Comparison of ENCODE assay signal across 8 mouse cellular contexts in genomic region chrX:98890072-98890405, GRCm38 (mm10). TPM values are rescaled to one million over a fixed set of nuclear protein-coding genes. Genes with fewer than 3 reads are reported as not detected.
DNase-seq lines count a peak whose midpoint lies in the region; ATAC-seq lines count a peak whose summit lies in the region.

No protein-coding gene starts in this region.

- 26% methylated on average over 14 of the region's 14 CpGs for WGBS in kidney, embryonic 14.5 days
- 12% methylated on average over 14 of the region's 14 CpGs for WGBS in hindbrain, embryonic 13.5 days
- WGBS in midbrain, embryonic 11.5 days: 13% methylated on average over 14 of the region's 14 CpGs

- no peak for ATAC-seq in kidney, embryonic 14.5 days (ENCODE audit: low FRiP score, low TSS enrichment)
- ATAC-seq in hindbrain, embryonic 13.5 days (ENCODE audit: low FRiP score): peak; percentile 49; the same call in 1 of the 2 replicates
- ATAC-seq in midbrain, embryonic 11.5 days (ENCODE audit: low FRiP score): no peak
- ATAC-seq in frontal cortex, adult (ENCODE audit: low TSS enrichment): no peak

- 0 out of 2 replicates have a peak, but pooled peaks cover 2% of the 10 kb centered on the region for H3K27me3 ChIP-seq in kidney, embryonic 14.5 days (ENCODE audit: control insufficient read depth, insufficient read depth, low read length)
- 0 out of 2 replicates have a peak, but pooled peaks cover 5% of the 10 kb centered on the region for H3K27me3 ChIP-seq in hindbrain, embryonic 13.5 days
- H3K27me3 ChIP-seq in midbrain, embryonic 11.5 days (ENCODE audit: control insufficient read depth, insufficient read depth, low read length): peaks cover 6% of the 10 kb centered on the region; the same call in 1 of the 2 replicates

- no peaks in the 10 kb centered on the region for H3K9me3 ChIP-seq in kidney, embryonic 14.5 days (ENCODE audit: control insufficient read depth, low read length)
- no peaks in the 10 kb centered on the region for H3K9me3 ChIP-seq in hindbrain, embryonic 13.5 days
- H3K9me3 ChIP-seq in midbrain, embryonic 11.5 days (ENCODE audit: control insufficient read depth, low read length): no peaks in the 10 kb centered on the region

- no peaks in the 10 kb centered on the region for H3K4me1 ChIP-seq in kidney, embryonic 14.5 days (ENCODE audit: control insufficient read depth, insufficient read depth, low read length)
- H3K4me1 ChIP-seq in brown adipose tissue, adult 24 weeks (ENCODE audit: control insufficient read depth, insufficient read depth, insufficient read length, low read length): peaks cover 7% of the 10 kb centered on the region; the same call in 1 of the 2 replicates
- H3K4me1 ChIP-seq in hindbrain, embryonic 13.5 days (replicated peaks): peaks cover 18% of the 10 kb centered on the region
- H3K4me1 ChIP-seq in midbrain, embryonic 11.5 days (ENCODE audit: control insufficient read depth, insufficient read depth, low read length): no peaks in the 10 kb centered on the region

- DNase-seq in kidney, adult 11 months: no peak
- DNase-seq in midbrain, embryonic 11.5 days (ENCODE audit: low spot score, missing footprints): no peak
- DNase-seq in urinary bladder, postnatal 10 days (ENCODE audit: low spot score): no peak
- DNase-seq in layer of hippocampus, adult 9-11 months: no peak

- H3K4me2 ChIP-seq in kidney, embryonic 14.5 days (replicated peaks; ENCODE audit: low read depth, low read length): peak overlapping the region; percentile 55
- peak overlapping the region; percentile 59 for H3K4me2 ChIP-seq in hindbrain, embryonic 13.5 days
- H3K4me2 ChIP-seq in midbrain, embryonic 11.5 days: peak overlapping the region; percentile 48

- peak overlapping the region; percentile 56 for H3K9ac ChIP-seq in kidney, embryonic 14.5 days (ENCODE audit: low read depth, low read length)
- peak overlapping the region; percentile 75 for H3K9ac ChIP-seq in hindbrain, embryonic 13.5 days
- H3K9ac ChIP-seq in midbrain, embryonic 11.5 days (ENCODE audit: low read length): peak overlapping the region; percentile 70

- H3K4me3 ChIP-seq in kidney, embryonic 14.5 days (ENCODE audit: low read length): peak overlapping the region; percentile 51
- peak overlapping the region; percentile 92 for H3K4me3 ChIP-seq in brown adipose tissue, adult 24 weeks (ENCODE audit: insufficient read depth, low read depth, low read length)
- peak overlapping the region; percentile 55 for H3K4me3 ChIP-seq in hindbrain, embryonic 13.5 days
- peak overlapping the region; percentile 48 for H3K4me3 ChIP-seq in midbrain, embryonic 11.5 days (ENCODE audit: low read depth, low read length)

- no peak overlapping the region for H3K27ac ChIP-seq in kidney, embryonic 14.5 days (ENCODE audit: low read depth, low read length)
- peak overlapping the region; percentile 92 for H3K27ac ChIP-seq in brown adipose tissue, adult 24 weeks (replicated peaks; ENCODE audit: low read depth, low read length)
- H3K27ac ChIP-seq in hindbrain, embryonic 13.5 days: peak overlapping the region; percentile 90
- H3K27ac ChIP-seq in midbrain, embryonic 11.5 days (ENCODE audit: low read depth, low read length): peak overlapping the region; percentile 68

- H3K36me3 ChIP-seq in kidney, embryonic 14.5 days (ENCODE audit: control insufficient read depth, insufficient read depth, low read length): no peaks in the 10 kb centered on the region
- no peaks in the 10 kb centered on the region for H3K36me3 ChIP-seq in hindbrain, embryonic 13.5 days
- no peaks in the 10 kb centered on the region for H3K36me3 ChIP-seq in midbrain, embryonic 11.5 days (ENCODE audit: control insufficient read depth, insufficient read depth, low read length)

RNA-seq across cellular contexts. Expression of gene Ophn1, which starts 0.8 kb away (rescaled TPM):
- 13.5 and 14.2 TPM in 2 replicates for polyA plus RNA-seq in kidney, embryonic 14.5 days (2014; fragmentation: Nextera tagmentation; extraction: Ambion mirVana)
- 13.8 and 15.3 TPM in 2 replicates for polyA plus RNA-seq in brown adipose tissue, adult 24 weeks (2012; ENCODE audit: insufficient read depth, insufficient read length, missing spikeins)
- 44.0 and 45.8 TPM in 2 replicates for polyA plus RNA-seq in hindbrain, embryonic 13.5 days (2015; fragmentation: Nextera tagmentation; extraction: Ambion mirVana)
- 22.1 and 22.2 TPM in 2 replicates for polyA plus RNA-seq in midbrain, embryonic 11.5 days (2014; fragmentation: Nextera tagmentation; extraction: Ambion mirVana)

RNA-seq across cellular contexts. Expression of gene Yipf6, which starts 46.1 kb away (rescaled TPM):
- polyA plus RNA-seq in kidney, embryonic 14.5 days (2014; fragmentation: Nextera tagmentation; extraction: Ambion mirVana): 14.4 and 24.2 TPM in 2 replicates
- 18.7 and 24.5 TPM in 2 replicates for polyA plus RNA-seq in brown adipose tissue, adult 24 weeks (2012; ENCODE audit: insufficient read depth, insufficient read length, missing spikeins)
- polyA plus RNA-seq in hindbrain, embryonic 13.5 days (2015; fragmentation: Nextera tagmentation; extraction: Ambion mirVana): 19.9 and 21.3 TPM in 2 replicates
- polyA plus RNA-seq in midbrain, embryonic 11.5 days (2014; fragmentation: Nextera tagmentation; extraction: Ambion mirVana): 19.9 and 20.7 TPM in 2 replicates
